Mouse (Mus musculus): ENCODE measurements around the gene Maml2.

- no peak for TF ChIP-seq CTCF (IDR thresholded peaks at IDR 0.05; ENCODE audit: borderline replicate concordance, insufficient read depth, low read depth, low read length)
- TF ChIP-seq POLR2A (IDR thresholded peaks at IDR 0.05; ENCODE audit: borderline replicate concordance, insufficient read depth, low read length), result no peak
Measured at GRCm38 (mm10) chr9:13613325-13614268, 315.8 kb downstream of the Maml2 start.
